Mouse (Mus musculus) layer of hippocampus, adult 2 months (tissue): ENCODE measurements around the gene Amfr. TPM values are rescaled to one million over a fixed set of nuclear protein-coding genes. Genes with fewer than 3 reads are reported as not detected.

ENCODE experiments used
- DNase-seq, 2 experiments: peaks; one replicate each; pipeline ENCODE4 v3.0.0; 2022; ENCODE audit warnings: low spot score in 2 of 2
- H3K27ac ChIP-seq: fragments of 200-600 bp; 2 replicates; pipeline ENCODE4 v1.8.1; 2022
- H3K4me3 ChIP-seq: fragments of 200-600 bp; 2 replicates; pipeline ENCODE4 v1.8.1; 2022; ENCODE audit warnings: mild to moderate bottlenecking
- CTCF ChIP-seq: fragments of 200-600 bp; conservative IDR thresholded peaks from 2 replicates; pipeline ENCODE4 v1.8.1; 2022; ENCODE audit warnings: antibody characterized with exemption, mild to moderate bottlenecking, moderate library complexity
- long read RNA-seq, 2 experiments: library from polyadenylated mRNA; stranded (forward); transcript quantifications; one replicate each; pipeline ENCODE4 v2.0.0; 2021; ENCODE audit warnings: borderline mapping rate in 2 of 2
- total RNA-seq, 2 experiments: library from RNA; stranded (reverse); gene quantifications; 2 replicates each; pipeline ENCODE4 v1.2.3; 2021

Gene Amfr
- 100 to 1,000 TPM; 122 to 128 TPM for total RNA-seq
- long read RNA-seq, experiment 1, transcript Amfr-201 (14 exons, 3,880 nt): major isoform, 240 of 266 reads
- long read RNA-seq, experiment 1, partial matches to known transcripts: 9 of 266 reads
- long read RNA-seq, experiment 1, other reads (novel, unspliced or antisense): 15 of 266 reads
- long read RNA-seq, experiment 2, transcript Amfr-201 (14 exons, 3,880 nt): major isoform, 344 of 378 reads
- long read RNA-seq, experiment 2, partial matches to known transcripts: 18 of 378 reads
- long read RNA-seq, experiment 2, other reads (novel, unspliced or antisense): 13 of 378 reads

GRCm38 (mm10) chr8:94012013-94012951, at the start of gene Amfr:
Gene Amfr, minus strand, starts transcription at chr8:94012842.
- DNase-seq: peak; percentile 25 to 42
- H3K27ac ChIP-seq: peak within 1 kb of the TSS; percentile 97
- peak; percentile 54 for TF ChIP-seq CTCF

GRCm38 (mm10) chr8:94057157-94057854, 44.7 kb upstream of the Amfr start:
- DNase-seq: peak; percentile 14 to 74
- peak; percentile 94 for TF ChIP-seq CTCF
- no peak overlapping the region for H3K27ac ChIP-seq
- no peak overlapping the region for H3K4me3 ChIP-seq

More at GRCm38 (mm10) chr8:94012013-94012951, at the start of gene Amfr:
- H3K4me3 ChIP-seq: peak within 1 kb of the TSS; percentile 74

GRCm38 (mm10) chr8:94052696-94053095, 40.1 kb upstream of the Amfr start:
- H3K4me3 ChIP-seq: no peak overlapping the region
- no peak for TF ChIP-seq CTCF

DNA sequence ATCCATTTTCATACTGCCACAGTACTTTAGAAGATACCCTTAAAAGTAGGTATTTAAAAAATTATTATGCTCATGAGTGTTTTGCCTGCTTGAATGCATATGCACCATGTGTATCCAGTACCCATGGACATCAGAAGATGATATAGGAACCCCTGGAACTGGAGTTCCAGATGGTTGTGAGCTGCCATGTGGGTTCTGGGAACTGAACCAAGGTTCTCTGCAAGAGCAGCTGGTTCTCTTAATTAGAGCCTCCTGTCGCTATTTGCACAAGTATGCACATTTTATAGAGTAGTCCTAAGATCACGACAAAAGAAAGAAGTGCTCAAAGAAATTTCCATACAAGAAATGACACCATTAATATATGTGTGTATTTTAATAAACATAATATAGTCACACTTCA, 35.2 kb upstream of the Amfr start:
- DNase-seq: peak; percentile 32 to 58
- Histone ChIP-seq H3K4me3 (no peak overlapping the region), H3K27ac (peak overlapping the region; percentile 32; the same call in 1 of the 2 replicates)
- TF ChIP-seq CTCF: no peak

More at GRCm38 (mm10) chr8:94052696-94053095, 40.1 kb upstream of the Amfr start:
- DNase-seq: no peak
- H3K27ac ChIP-seq: no peak overlapping the region

DNA sequence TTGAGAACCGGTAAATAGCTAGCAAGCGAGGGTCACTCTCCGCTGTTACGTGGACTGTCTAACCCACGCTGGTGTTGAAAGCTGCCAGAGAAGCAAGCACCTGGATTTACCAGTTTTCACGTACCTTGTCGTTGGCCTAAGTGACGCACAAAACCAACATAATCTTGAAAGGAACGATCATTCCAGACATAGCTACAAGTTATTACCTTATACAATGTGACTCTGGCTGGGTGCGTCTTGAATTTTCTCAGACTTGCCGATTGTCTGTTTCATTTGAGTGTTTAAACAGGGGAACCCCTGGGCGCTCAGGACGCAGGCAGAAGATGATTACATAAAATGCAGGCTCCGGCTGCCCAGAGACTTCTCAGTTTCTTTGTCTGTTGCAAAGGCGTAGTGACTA, 25.2 kb upstream of the Amfr start:
- peak overlapping the region; percentile 87 for H3K27ac ChIP-seq

GRCm38 (mm10) chr8:94036944-94037524, 24.4 kb upstream of the Amfr start, which contains the start of the genes Nudt21 and Ogfod1:
Gene Nudt21, minus strand, starts transcription at chr8:94037031.
Gene Ogfod1, plus strand, starts transcription at chr8:94037198.
- DNase-seq: peak; percentile 94 to 97
- peak within 1 kb of the TSS; percentile 84 for H3K4me3 ChIP-seq
- no peak for TF ChIP-seq CTCF
- peak within 1 kb of the TSS; percentile 87 for H3K27ac ChIP-seq

More for the DNA sequence above, 25.2 kb upstream of the Amfr start:
- DNase-seq: no peak
- peak overlapping the region; percentile 84 for H3K4me3 ChIP-seq
- no peak for TF ChIP-seq CTCF

DNA sequence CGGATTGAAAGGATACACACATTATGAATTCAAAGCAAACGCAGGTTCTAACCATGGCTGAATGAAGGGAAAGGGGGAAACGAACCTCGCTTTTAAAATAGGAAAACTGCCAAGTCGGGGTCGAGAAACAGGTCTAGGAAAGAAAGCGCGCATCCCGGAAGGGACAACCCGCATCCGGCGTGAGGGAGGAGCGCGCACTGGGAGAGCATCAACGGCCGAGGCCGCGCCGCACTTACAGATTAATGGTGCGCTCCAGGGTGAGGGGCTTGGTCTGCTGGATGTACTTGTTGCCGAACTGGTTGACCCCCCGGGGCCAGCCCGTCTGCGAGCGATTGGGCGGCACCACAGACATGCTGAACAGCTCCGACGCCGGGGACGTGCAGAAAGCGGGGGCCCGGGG, 23.9 kb upstream of the Amfr start:
- Histone ChIP-seq H3K27ac (peak overlapping the region; percentile 61; the same call in 1 of the 2 replicates), H3K4me3 (peak overlapping the region; percentile 84)
- peak; percentile 20 to 49 for DNase-seq

DNA sequence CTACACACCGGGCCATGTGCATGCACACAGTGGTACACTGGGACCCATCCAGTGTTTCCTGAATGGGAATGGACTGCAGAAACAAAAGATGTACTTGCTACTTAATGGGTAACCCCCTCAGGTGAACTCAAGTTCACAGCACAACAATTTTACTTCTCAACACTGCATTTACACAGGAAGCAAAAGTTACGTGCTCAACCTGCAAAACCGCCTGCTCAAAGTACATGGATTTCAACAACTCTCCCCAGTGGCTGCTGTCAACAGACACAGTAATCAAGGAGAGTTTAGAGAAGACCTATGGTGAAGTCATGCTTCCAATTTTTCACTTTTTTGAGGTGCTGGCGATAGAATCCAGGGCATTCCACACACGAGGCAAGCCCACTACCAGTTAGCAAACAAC, 22.6 kb upstream of the Amfr start:
- no peak for DNase-seq
- no peak for TF ChIP-seq CTCF
- Histone ChIP-seq H3K4me3 (peak overlapping the region; percentile 84), H3K27ac (no peak overlapping the region)

- DNase-seq: no peak
- Histone ChIP-seq H3K27ac (peak overlapping the region; percentile 28; the same call in 1 of the 2 replicates), H3K4me3 (no peak overlapping the region)
- no peak for TF ChIP-seq CTCF
These were observed 21.0 kb upstream of the Amfr start for GRCm38 (mm10) chr8:94033601-94034000.

DNA sequence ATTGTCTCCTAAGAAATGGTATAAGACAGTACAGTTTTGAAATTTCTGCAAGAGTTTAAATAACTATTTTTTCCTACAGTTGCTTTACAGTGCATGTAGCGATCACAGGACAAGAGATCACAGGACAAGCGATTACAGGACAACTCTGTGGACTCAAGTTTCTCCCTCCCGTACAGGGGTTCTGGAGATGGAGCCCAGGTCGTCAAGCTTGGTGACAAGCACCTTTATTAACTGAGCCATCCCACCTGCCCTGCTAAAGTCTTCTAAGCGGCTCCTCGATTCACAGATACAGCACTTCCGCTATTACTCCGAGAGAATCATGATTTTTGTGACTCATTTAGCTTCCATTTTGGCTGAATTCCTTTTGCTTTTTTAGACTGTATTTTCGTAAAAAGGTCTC, 17.1 kb upstream of the Amfr start:
- Histone ChIP-seq H3K4me3 (no peak overlapping the region), H3K27ac (no peak overlapping the region)
- DNase-seq: no peak
- TF ChIP-seq CTCF: no peak

DNA sequence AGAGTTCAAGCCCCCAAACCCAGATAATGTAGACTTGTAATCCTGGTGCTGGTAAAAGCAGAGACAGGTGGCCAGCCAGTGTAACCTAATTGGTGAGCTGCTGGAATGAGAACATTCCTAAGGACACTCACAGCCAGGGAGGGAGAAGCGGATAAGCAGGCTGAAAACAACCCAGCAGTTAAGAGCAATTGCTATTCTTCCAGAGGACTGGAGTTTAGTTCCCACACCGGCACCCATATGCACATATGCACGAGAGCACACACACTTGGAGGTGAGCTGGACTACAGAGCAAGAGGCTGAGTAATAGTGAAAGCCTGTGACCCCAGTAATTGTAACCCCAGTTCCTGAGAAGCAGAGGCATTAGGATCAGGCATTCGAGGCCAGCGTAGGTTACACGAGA, 11.3 kb upstream of the Amfr start:
- Histone ChIP-seq H3K27ac (no peak overlapping the region), H3K4me3 (no peak overlapping the region)
- no peak for TF ChIP-seq CTCF
- no peak for DNase-seq

- TF ChIP-seq CTCF: no peak
- Histone ChIP-seq H3K27ac (peak overlapping the region; percentile 97), H3K4me3 (peak overlapping the region; percentile 69)
- DNase-seq: no peak
These were observed 477 bp upstream of the Amfr start for GRCm38 (mm10) chr8:94013026-94013612.
